Mouse (Mus musculus): ENCODE results near the gene Traf4.

The Traf4 gene

GRCm38 (mm10) chr11:78182450-78182849, 17.1 kb upstream of the Traf4 start:
- no peak for DNase-seq

GRCm38 (mm10) chr11:78181830-78182357, 16.5 kb upstream of the Traf4 start:
- DNase-seq, result no peak

GRCm38 (mm10) chr11:78180081-78180761, 14.8 kb upstream of the Traf4 start:
- no peak for DNase-seq

- no peak for DNase-seq
These were observed 14.1 kb upstream of the Traf4 start for GRCm38 (mm10) chr11:78179438-78179999.

GRCm38 (mm10) chr11:78178859-78179437, 13.6 kb upstream of the Traf4 start:
- DNase-seq, result peak; percentile 90

- DNase-seq, result peak; percentile 98
These were observed 12.8 kb upstream of the Traf4 start for GRCm38 (mm10) chr11:78177903-78178858.

- peak; percentile 89 for DNase-seq
These were observed 12.0 kb upstream of the Traf4 start for GRCm38 (mm10) chr11:78177437-78177836.

- DNase-seq, result no peak
These were observed 11.5 kb upstream of the Traf4 start for GRCm38 (mm10) chr11:78176905-78177331.

- peak; percentile 97 for DNase-seq
These were observed 11.0 kb upstream of the Traf4 start, which contains the start of the genes Nek8 and Tlcd1 for GRCm38 (mm10) chr11:78176402-78176862. TSS of gene Nek8 (minus strand) at chr11:78176675. TSS of gene Tlcd1 (plus strand) at chr11:78176711.

GRCm38 (mm10) chr11:78175771-78176401, 10.5 kb upstream of the Traf4 start:
- no peak for DNase-seq

GRCm38 (mm10) chr11:78174506-78174905, 9.1 kb upstream of the Traf4 start:
- no peak for DNase-seq

- DNase-seq, result no peak
These were observed 7.5 kb upstream of the Traf4 start for GRCm38 (mm10) chr11:78172748-78173383.

GRCm38 (mm10) chr11:78172034-78172747, 6.8 kb upstream of the Traf4 start:
- DNase-seq, result no peak

GRCm38 (mm10) chr11:78171328-78171727, 5.9 kb upstream of the Traf4 start:
- DNase-seq, result no peak

GRCm38 (mm10) chr11:78170306-78170705, 4.9 kb upstream of the Traf4 start:
- DNase-seq, result peak; percentile 56

- no peak for DNase-seq
These were observed 3.4 kb upstream of the Traf4 start for GRCm38 (mm10) chr11:78168541-78169468.

- no peak for DNase-seq
These were observed 2.0 kb upstream of the Traf4 start for GRCm38 (mm10) chr11:78167257-78167959.

- no peak for DNase-seq
These were observed 1.3 kb upstream of the Traf4 start for GRCm38 (mm10) chr11:78166640-78167039.

GRCm38 (mm10) chr11:78166161-78166560, 772 bp upstream of the Traf4 start:
- DNase-seq, result no peak
